Mouse (Mus musculus) brain, embryonic 14.5 days (tissue): ENCODE measurements around the gene Ing5.

ENCODE experiments used
- CTCF ChIP-seq: fragments of 200-500 bp; IDR thresholded peaks from 2 replicates; pipeline ENCODE4 v1.5.1; 2012; ENCODE audit warnings: inconsistent platforms, mild to moderate bottlenecking, moderate library complexity, borderline replicate concordance; ENCODE audit not compliant: insufficient read depth, insufficient read length; ENCODE audit errors: extremely low read depth
- POLR2A ChIP-seq: fragments of 200-500 bp; IDR thresholded peaks from 2 replicates; pipeline ENCODE4 v1.6.1; 2012; ENCODE audit warnings: mild to moderate bottlenecking, inconsistent platforms, borderline replicate concordance; ENCODE audit not compliant: poor library complexity, insufficient read depth, insufficient read length, severe bottlenecking; ENCODE audit errors: extremely low read depth

GRCm38 (mm10) chr1:93794526-93794925 is 9.2 kb upstream of the Ing5 start:
- TF ChIP-seq CTCF: no peak
- no peak for TF ChIP-seq POLR2A
